Mouse (Mus musculus) intestine, embryonic 15.5 days (tissue): ENCODE measurements around the gene Ros1. TPM values are rescaled to one million over a fixed set of nuclear protein-coding genes. Genes with fewer than 3 reads are reported as not detected.

ENCODE experiments used
- polyA plus RNA-seq: library from polyadenylated mRNA; unstranded; fragments of >200 nt; fragmentation: Nextera tagmentation; extraction: Ambion mirVana; gene quantifications from 2 replicates; pipeline ENCODE4 v1.2.1, GENCODE M21; 2015

Gene Ros1
- polyA plus RNA-seq, 1 experiment from 2014 or later: 3.3 TPM

Other genes starting within 250 kb of the Ros1 start
- gene Vgll2, start 172.7 kb downstream of the Ros1 start, polyA plus RNA-seq: 0.25 TPM in 1 of 2 replicates, not detected in the other
- 42.4 and 44.6 TPM in 2 replicates for gene Dcbld1, start 38.4 kb upstream of the Ros1 start, polyA plus RNA-seq
- not detected in 2 replicates for gene Gm26741, start 163.5 kb upstream of the Ros1 start, polyA plus RNA-seq
- 17.1 and 19.4 TPM in 2 replicates for gene Gopc, start 186.9 kb upstream of the Ros1 start, polyA plus RNA-seq
- gene Nepn, start 193.7 kb upstream of the Ros1 start, polyA plus RNA-seq: 0.63 and 1.6 TPM in 2 replicates
- 15.7 and 16.1 TPM in 2 replicates for gene Nus1, start 222.3 kb upstream of the Ros1 start, polyA plus RNA-seq